Mouse (Mus musculus): Measurements from ENCODE around the gene Pkn1.

Pkn1 gene

DNA sequence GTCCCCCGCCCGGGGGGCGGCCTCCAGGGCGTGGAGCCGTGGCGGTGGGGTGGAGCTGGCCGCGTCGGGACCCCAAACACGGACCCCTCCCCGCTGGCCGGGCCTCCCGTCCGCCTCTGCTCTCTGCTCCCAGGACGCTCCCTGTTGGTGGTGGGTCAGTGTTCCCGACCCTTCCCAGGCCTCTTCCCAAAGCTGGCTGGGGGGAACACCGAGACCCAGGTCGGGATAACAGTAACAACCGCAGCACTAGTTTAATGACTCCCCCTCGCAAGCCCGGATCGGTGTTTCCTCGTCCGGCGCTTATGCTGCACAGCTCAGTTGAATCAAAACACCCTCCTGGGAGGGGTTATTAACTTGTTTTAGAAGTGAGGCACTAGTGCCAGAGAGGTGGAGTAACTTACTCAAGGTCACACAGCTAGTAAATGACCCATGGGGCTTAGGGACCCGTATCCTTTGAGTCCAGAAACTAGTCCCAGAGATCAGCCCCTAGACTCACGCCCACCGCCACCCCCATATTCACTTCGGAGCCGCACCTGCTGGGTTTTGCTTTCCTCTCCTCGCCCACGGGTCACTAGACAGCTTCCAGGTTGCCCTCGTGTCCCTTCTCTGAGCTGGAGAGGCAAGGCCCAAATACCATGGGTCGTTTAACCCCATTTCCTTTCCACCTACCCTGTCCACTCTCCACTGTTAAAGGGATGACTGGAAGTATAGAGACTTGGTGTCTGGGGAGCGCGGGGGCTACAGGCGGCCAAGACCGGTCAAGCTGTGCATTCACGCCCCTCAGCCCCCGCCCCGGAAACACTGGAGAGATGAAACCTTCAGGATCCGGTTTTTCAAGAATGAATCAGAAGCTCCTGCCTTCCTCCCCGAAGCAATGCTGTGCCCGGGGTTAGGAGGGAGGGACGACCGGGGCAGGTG, 46.0 kb downstream of the Pkn1 start:
- peak; percentile 57 for DNase-seq (ENCODE audit: low spot score)

DNA sequence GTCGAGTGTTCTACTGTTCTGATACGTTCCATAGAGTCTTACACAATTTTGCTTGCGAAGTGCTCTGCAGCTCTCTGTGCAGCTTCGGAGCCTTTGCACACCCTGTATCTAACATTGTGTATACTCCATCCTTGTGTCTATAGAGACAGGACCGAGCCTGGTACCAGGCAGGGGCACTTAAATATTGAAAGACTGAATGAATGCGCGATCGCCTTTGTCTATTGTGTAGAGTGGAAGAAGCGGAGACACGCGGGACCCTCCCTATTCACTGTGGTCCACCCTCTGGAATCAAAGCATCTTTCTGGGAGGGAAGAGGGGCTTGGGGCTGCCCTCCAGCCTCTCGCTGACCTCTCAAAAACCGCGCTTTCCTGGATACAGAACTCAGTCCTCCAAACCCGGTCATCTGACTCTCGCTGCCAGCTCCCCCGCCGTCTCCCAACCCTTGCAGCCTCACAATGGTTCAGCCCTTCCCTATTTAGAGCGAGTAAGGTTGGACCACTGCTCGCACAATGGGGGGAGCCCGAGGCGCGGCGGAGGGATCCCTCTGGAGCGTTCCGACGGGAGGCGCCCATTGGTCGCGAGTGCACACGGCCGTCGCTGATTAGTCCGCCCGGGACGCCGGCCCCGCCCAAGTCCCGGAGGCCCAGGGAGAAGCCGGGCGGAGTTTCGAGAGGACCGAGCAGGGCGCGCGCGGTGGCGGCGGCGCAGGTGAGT, 46.8 kb downstream of the Pkn1 start, which contains the start of gene Gipc1:
Gipc1 (plus strand) TSS at position 648 of the 714 bp plus-strand sequence.
- DNase-seq (ENCODE audit: low spot score): peak; percentile 93

DNA sequence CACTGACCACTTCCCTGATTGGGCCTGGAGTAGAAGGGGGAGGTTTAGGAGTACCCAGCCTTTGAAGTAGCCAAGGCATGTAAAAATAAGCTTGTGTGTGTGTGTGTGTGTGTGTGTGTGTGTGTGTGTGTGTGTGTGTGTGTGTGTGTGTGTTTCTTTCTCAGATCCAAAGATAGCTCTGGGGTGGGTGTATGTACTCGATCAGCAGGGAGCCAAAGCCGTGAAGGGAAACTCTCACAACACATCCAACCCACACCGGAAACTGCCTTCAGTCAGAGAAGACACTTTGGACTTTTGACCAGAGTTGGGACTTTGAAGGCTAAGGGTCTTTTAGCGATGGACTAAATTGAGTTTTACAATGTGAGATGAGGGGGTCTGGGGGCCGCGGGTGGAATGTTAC, 49.3 kb downstream of the Pkn1 start:
- no peak for DNase-seq (ENCODE audit: low spot score)

GRCm38 (mm10) chr8:83648031-83648430, 50.9 kb downstream of the Pkn1 start:
- DNase-seq (ENCODE audit: low spot score): no peak

- DNase-seq (ENCODE audit: low spot score): no peak
Measured at GRCm38 (mm10) chr8:83647511-83647910, 51.5 kb downstream of the Pkn1 start.

DNA sequence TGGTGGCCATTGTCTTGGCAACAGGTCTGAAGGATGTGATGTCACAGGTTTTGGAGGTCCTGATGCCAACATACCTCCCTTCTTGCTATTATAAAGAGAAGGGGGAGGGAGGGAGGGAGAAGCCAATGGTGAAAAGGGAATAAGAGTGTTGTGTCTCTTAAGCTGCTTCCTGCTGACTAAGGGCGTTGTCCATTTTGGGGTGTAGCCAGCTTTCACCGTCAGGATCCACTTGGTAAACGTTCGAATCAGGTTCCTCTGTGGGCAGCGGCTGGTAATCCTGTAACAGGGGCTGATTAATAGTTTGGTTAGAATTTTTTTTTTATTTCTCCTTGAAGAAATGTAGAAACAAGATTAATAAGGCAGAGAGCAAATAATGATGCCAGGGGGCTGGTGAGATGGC, 59.3 kb downstream of the Pkn1 start:
- no peak for DNase-seq (ENCODE audit: low spot score)

DNA sequence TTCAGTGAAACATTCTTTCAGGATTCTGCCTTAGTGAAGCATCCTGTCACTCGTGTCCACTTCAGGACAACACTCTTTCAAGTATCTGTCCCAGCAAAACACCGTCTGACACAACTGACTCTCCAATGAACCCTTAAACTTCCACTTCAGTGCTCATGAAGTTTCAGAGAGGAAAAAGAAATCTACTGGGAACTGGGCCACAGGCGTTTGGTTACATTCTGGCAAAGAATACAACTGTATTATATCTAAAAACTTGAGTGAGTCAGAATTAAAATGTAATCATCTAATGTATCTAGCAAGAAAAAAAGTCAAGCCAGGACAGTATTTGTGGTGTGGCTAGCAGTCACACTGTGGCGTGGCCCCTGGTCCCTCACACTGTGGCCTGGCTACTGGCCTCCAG, 60.1 kb downstream of the Pkn1 start:
- no peak for DNase-seq (ENCODE audit: low spot score)

- no peak for DNase-seq (ENCODE audit: low spot score)
Measured at GRCm38 (mm10) chr8:83632083-83632707, 66.8 kb downstream of the Pkn1 start.

GRCm38 (mm10) chr8:83625676-83626299, 73.2 kb downstream of the Pkn1 start:
- no peak for DNase-seq (ENCODE audit: low spot score)

- no peak for DNase-seq (ENCODE audit: low spot score)
Measured at GRCm38 (mm10) chr8:83624739-83625138, 74.2 kb downstream of the Pkn1 start.

DNA sequence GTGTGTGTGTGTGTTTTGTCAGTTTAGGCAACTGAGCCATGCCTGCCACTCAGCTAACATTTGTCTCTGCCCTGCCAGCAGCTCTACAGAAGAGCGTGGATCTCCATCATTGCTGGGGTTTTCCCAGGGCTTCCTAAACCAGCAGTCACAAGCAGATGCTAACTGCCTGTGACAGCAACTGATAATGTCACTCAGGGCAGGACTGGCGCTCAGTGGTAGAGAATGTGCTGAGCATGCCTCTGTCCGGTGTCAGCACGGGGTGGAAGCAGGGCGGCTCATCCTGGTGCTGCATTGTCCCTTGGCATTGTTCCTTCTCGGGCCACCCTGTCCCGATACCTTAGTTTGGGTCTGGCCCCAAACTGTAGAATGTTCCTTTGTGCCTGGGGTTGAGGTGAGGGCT, 75.4 kb downstream of the Pkn1 start:
- no peak for DNase-seq (ENCODE audit: low spot score)

DNA sequence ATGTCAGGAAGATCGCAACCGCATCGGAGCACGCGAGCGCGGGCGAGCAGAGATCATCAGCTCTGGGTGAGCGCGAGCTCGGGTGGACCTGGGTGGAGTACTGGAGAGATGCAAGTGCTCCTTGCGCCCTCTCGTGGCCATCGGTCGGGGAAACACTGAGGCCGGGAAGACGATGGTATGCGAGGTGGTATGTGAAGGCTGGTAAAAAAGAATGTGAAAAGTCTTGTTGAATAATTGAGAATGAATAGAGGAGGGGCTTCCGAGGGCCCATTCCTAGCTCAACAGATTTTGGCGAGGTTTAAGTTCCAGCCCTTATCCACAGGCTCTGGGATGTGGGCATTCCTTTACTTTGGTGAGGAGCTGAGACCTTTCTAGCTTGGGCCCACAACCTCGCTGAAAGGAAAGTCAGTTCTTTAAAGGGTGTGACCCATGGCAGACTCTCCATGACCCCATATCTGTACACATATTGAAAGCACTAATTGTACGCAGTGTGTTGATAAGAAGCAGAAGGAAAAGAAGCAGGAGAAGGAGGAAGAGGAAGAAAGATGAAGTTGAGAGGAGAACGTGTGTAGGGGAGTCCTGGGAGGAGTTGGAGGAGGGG, 76.5 kb downstream of the Pkn1 start:
- peak; percentile 95 for DNase-seq (ENCODE audit: low spot score)

DNA sequence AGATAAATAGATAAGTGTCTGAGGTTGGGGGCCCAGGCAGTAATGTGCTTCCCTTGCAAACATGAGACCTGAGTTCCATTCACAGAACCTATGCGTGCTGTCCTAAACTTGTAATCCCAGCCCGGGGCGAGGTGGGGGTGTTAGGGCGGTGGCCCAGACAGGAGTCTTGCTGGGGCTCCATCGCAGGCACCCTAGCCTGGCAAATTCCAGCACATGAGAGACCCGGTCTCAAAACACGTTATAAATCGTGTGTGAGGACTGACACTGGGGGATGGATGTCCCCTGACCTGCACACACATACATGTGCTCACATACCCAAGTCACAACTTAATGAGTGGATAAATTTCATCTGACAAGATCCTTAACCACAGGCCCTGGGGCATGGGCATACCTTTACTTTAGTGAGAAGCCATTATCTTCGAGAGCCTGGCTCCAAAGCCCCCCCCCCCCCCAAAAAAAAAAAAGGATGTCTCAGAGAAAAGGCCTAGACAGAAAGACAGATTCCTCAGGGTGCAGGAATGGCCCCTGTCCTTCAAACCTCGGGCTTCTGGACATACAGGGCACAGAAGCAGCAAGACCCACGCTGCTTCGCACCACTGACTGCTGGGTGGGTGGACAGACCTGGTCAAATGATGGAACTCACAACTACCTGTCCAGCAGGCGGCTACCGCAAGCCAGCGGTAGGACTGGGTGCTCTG, 77.1 kb downstream of the Pkn1 start:
- DNase-seq (ENCODE audit: low spot score): no peak

DNA sequence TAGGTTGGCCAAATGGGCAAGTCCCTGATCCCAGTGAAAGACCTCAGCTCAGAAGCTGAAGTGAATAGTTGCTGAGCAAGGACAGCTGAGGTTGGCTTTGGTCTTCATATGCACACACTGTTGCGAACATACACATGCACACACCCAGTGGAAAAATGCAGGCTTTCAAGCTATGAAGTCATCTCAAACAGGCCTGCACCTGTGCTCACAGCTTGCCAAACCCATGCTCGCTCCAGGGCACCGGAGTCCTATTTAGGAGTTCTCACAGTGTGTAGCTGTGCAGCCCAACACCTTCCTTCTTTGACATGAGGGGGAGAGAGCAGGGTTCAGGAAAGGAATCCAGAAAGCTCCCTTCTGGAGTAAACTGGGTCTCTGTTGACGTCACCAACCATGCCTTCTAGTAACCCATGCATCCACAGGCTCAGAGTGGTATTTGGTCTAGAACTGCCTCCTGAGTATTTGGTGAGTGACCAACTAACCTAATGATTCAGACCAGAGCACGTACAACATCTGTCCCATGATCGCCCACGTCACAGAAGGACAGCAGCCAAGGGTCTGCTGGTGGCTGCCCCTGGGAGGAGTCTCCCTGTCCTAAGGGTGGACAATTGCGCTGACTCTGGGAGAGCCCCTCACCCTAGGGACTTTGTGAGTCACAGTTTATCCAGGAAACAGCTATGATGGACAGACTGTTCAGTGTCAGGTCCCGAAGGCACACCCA, 79.3 kb downstream of the Pkn1 start:
- no peak for DNase-seq (ENCODE audit: low spot score)

GRCm38 (mm10) chr8:83618566-83618965, 80.4 kb downstream of the Pkn1 start:
- DNase-seq (ENCODE audit: low spot score): no peak

DNA sequence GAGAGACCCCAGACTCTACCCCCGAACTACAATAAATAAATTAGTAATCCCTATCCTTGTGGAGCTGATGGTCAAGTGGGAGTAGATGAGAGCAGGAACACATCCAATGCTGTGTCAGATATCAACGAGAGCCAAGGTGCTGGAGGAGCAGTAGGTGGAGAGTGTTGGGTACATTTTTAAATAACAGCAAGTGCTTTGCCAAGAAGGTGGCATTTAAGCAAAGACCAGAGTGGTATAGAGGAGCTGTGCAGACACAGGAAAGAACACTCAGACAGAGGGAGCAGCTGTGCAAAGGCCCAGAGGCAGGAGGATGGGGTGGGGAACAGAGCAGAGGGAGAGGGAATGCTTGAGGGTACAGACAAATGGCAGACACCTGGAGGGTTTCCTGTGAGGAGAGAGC, 81.9 kb downstream of the Pkn1 start:
- no peak for DNase-seq (ENCODE audit: low spot score)

DNA sequence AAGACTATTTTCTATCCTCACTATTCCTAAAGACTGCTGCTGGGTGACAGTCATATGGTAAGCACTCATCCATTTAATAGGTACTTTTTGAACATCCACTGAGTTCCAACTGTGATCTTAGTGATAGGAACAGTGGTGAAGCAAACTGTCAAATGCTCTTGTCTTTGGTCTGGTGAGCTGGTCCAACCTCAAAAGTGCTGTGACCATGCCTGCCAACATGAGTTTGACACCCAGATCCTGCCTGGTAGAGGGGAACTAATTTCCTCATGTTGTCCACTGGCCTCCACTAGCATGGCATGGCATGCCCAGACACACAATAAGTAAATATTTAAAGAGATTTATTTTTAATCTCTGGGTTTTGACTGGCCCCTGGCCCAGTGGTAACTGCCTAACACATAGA, 82.4 kb downstream of the Pkn1 start:
- DNase-seq (ENCODE audit: low spot score): no peak

Measured in testis, postnatal 10 days (tissue).